Mouse (Mus musculus): ENCODE results near the gene H2-Oa.

The H2-Oa gene

DNA sequence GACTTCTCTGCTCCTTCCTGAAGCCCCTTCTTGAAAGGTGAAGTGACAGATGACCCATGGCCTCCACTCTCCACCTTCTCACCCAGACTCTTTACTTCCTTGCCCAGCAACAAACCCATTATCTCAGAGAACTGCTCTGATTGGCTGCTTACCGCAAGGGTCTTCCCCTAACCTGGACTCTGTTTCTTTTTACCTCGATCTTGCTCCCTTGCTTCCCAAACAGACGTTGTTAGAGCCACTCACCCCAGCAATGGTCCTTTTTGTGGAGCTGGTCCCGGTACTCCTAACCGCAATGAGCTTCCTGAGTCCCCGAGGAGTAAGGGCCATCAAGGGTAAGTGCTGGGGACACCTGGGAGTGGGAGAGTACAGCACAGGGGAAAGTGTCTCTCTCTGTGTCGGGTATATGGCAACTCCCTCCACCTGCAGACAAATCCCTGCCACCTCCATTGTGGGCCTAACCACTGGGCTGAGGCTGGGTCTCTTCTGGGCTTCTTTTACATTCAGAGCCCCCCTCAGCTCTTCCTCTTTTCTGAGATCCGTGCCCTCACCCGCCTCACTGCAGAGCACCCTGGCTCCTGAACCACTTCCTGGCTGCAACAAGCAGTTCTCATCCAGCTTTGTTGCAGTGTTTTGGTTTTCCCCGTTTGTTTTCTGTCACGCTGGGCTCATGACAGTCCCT, at the start of gene H2-Oa:
TSS of gene H2-Oa (plus strand) at position 144 of the 679 bp plus-strand sequence.
- CTCF ChIA-PET: interaction anchor here in 3 of 4 experiments (0.5 to 4.5 kb wide), 9 partner anchors 9 to 348 kb away, joined by 3 to 37 read pairs (median 4); no protein-coding TSS in a partner anchor
- POLR2A ChIA-PET: interaction anchor here (0.9 to 21.1 kb wide), 13 partner anchors 11 to 332 kb away, joined by 3 to 604 read pairs (median 6); partner anchors contain the start of genes H2-DMa (in 3 of the 4), H2-Ke6 (in 1 of the 4), Psmb9 (in 1 of the 4) and Rab11b (in 1 of the 4)

- ChIA-PET POLR2A (interaction anchor here in 1 of 4 experiments (1.5 kb wide), 1 partner anchor 12 kb away, joined by 4 read pairs; no protein-coding TSS in a partner anchor), CTCF (interaction anchor here in 1 of 4 experiments (1.5 kb wide), 1 partner anchor 14 kb away, joined by 3 read pairs; the partner anchor contains the start of genes Rxrb and Slc39a7)
Measured at GRCm38 (mm10) chr17:34045941-34046340, 46.2 kb upstream of the H2-Oa start.

GRCm38 (mm10) chr17:34047404-34048050, 44.6 kb upstream of the H2-Oa start:
- CTCF ChIA-PET: no interaction called here
- POLR2A ChIA-PET: no interaction called here

DNA sequence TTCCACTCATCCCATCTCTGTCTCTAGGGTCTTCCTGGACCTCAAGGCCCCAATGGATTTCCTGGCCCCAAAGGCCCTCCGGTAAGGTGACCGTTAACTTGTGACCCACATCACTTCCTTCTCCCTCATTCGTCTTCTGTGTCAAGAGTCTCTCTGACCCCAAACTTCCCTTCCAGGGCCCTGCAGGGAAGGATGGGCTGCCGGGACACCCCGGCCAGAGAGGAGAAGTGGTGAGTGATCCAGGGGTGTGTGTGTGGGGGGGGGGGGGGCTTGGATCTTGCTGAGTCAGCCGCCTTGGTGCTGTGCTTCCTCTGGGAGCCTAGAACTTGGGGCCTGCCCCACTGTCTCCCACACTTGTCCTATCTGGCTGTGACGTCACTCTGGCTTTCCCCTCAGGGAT, 34.9 kb upstream of the H2-Oa start:
- ChIA-PET CTCF (interaction anchor here in 3 of 4 experiments (0.6 to 1.7 kb wide), 3 partner anchors 18 to 600 kb away, joined by 3 to 6 read pairs (median 3); no protein-coding TSS in a partner anchor), POLR2A (interaction anchor here in 2 of 4 experiments (1.0 to 2.3 kb wide), 5 partner anchors 9 to 102 kb away, joined by 3 to 7 read pairs (median 3); partner anchors contain the start of genes Rps18 (in 1 of the 2), Rxrb (in 1 of the 2), Slc39a7 (in 1 of the 2) and Vps52 (in 1 of the 2))

DNA sequence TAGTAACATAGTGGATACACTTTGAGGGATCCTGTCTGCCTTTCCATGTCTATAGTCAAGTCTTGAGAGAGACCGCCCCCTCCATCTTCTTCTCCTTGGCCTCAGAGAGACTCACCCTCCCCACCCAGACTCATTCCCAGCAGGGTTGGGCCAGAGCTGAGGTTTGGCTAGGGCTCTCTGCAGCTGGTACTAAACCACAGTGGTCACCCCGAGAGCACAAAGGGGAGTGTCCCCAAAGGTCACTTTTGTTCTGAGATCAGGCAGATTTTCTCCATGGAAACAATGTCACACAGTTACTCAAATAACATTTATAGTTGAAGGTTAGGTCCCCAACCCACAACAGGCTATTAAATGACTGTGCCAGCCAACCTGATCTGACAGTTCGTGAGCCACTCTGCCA, 23.3 kb upstream of the H2-Oa start:
- CTCF ChIA-PET: interaction anchor here in 1 of 4 experiments (1.5 kb wide), 1 partner anchor 66 kb away, joined by 6 read pairs; no protein-coding TSS in a partner anchor
- POLR2A ChIA-PET: no interaction called here

DNA sequence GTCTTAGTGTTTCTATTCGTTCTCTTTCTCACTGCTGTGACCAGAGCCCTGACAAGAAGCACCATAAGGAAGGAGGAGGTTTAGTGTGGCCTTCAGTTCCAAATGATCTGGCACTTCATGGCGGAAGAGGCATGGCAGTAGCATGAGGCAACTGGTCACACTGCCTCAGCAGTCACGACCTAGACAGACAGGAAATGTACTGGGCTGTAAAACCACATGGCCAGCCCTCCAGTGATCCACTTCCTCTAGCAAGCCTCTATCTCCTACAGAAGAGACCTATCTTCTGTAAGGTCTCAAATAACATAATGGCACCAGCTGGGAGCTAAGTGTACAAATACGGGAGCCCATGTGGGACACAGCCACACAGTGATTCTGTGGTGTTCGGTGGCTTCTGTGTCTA, 20.0 kb upstream of the H2-Oa start:
- POLR2A ChIA-PET: interaction anchor here in 3 of 4 experiments (0.8 to 2.3 kb wide), 5 partner anchors 15 to 48 kb away, joined by 3 to 11 read pairs (median 3); partner anchors contain the start of genes H2-DMa (in 3 of the 3) and H2-Oa (in 1 of the 3)
- CTCF ChIA-PET: interaction anchor here in 3 of 4 experiments (0.5 to 1.2 kb wide), 3 partner anchors 10 to 33 kb away, joined by 3 read pairs; partner anchors contain the start of gene Col11a2 (in 1 of the 3)

DNA sequence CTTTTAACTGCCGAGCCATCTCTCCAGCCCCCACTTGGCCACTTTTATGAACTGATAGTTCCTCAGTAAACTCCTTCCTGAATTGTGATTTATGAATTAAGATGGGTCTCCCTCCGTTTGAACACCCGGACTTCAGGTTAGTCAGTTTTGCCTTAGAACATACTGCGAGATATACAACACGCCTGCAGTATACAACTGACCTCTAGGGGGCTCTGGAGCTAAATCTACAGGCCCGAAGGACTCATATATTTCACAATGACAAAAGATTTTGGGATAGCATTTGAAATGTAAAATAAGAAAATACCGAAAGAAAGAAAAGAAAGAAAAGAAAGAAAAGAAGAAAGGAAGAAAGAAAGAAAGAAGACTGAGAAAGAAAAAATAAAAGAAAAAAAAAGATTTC, 16.9 kb upstream of the H2-Oa start:
- ChIA-PET POLR2A (interaction anchor here (0.5 to 1.9 kb wide), 15 partner anchors 9 to 131 kb away, joined by 3 to 7 read pairs (median 4); partner anchors contain the start of genes H2-DMa (in 1 of the 4), H2-DMb2 (in 1 of the 4), Rxrb (in 1 of the 4) and Slc39a7 (in 1 of the 4)), CTCF (interaction anchor here (0.5 to 5.3 kb wide), 48 partner anchors 9 to 1297 kb away, joined by 3 to 58 read pairs (median 4); partner anchors contain the start of genes H2-Oa (in 1 of the 4), Rxrb (in 1 of the 4) and Slc39a7 (in 1 of the 4))

DNA sequence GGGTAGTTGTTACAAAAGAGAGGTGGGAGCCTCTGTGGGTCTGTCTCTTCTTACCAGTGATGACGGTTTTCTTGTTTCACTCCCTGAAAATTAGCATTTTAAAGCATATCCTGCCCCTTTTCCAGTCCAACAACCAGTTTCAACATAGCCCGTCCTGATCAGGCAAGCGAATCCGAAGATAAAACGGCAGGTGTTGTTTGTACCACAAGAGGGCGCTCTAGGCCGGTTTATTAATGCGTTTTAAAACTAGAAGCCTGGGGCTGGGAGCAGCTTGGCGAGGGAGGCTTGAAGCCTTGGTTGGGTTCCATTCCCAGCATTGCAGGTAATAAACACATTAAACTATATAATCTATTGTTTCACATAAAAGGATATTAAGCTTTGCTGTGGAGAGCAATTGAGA, 14.6 kb upstream of the H2-Oa start:
- CTCF ChIA-PET: interaction anchor here (0.6 to 5.3 kb wide), 49 partner anchors 8 to 476 kb away, joined by 3 to 58 read pairs (median 4); partner anchors contain the start of genes Tap1 (in 2 of the 4), H2-Oa (in 1 of the 4) and Psmb9 (in 1 of the 4)
- POLR2A ChIA-PET: interaction anchor here (0.6 to 21.1 kb wide), 24 partner anchors 10 to 526 kb away, joined by 3 to 604 read pairs (median 4); partner anchors contain the start of genes H2-DMa (in 4 of the 4), Rps18 (in 2 of the 4), Vps52 (in 2 of the 4) and H2-Oa (in 1 of the 4)

DNA sequence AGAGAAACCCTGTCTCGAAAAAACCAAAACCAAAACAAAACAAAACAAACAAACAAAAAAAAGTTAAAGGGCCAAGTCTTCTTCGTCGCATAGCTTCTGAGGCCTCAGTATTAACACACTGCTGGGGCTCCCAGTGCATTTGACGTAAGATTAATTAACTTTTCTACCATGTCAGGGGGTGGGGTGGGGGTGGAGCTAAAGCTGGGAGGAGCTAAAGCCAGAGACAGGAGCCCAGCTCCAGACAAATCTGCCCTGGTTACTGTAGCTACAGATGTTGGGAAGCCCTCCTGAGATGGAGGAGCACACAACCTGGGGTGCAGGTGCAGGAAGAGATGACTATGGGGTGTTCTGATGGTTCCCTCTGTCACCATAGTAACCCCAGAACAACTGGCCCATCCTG, 14.0 kb upstream of the H2-Oa start:
- CTCF ChIA-PET: interaction anchor here (0.6 to 5.3 kb wide), 50 partner anchors 8 to 1904 kb away, joined by 3 to 58 read pairs (median 4); partner anchors contain the start of genes Tap1 (in 2 of the 4), H2-Oa (in 1 of the 4) and Psmb9 (in 1 of the 4)
- POLR2A ChIA-PET: interaction anchor here (0.6 to 21.1 kb wide), 26 partner anchors 10 to 331 kb away, joined by 3 to 604 read pairs (median 4); partner anchors contain the start of genes H2-DMa (in 4 of the 4), Rps18 (in 2 of the 4), Rxrb (in 2 of the 4) and Slc39a7 (in 2 of the 4)

DNA sequence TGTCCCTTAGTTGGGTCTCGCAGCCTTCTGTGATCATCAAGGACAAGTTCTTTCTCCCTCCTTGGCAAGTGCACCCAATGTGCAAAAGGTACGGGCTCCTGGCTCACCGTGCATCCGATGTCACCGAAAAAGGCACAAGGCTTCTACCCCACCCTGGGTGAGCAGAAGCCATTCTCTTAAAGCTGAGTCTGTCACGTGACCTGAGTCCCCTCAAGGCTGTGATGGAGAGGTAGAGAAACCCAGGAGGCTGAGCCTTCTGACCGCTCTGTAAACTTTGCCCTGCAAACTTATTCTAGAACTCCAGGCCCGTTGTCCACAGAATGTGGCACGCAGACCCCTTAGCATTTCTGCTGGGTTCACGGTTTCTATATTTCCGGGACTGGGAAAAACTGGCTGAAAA, 13.1 kb upstream of the H2-Oa start:
- ChIA-PET POLR2A (interaction anchor here in 3 of 4 experiments (0.6 to 21.1 kb wide), 20 partner anchors 9 to 157 kb away, joined by 3 to 604 read pairs (median 5); partner anchors contain the start of genes H2-DMa (in 3 of the 3), Rps18 (in 2 of the 3), Vps52 (in 2 of the 3) and Col11a2 (in 1 of the 3)), CTCF (interaction anchor here (0.7 to 5.3 kb wide), 15 partner anchors 17 to 332 kb away, joined by 3 to 58 read pairs (median 5); no protein-coding TSS in a partner anchor)

GRCm38 (mm10) chr17:34079621-34080020, 12.5 kb upstream of the H2-Oa start:
- ChIA-PET POLR2A (interaction anchor here (0.5 to 21.1 kb wide), 21 partner anchors 8 to 870 kb away, joined by 3 to 604 read pairs (median 5); partner anchors contain the start of genes H2-DMa (in 3 of the 4), Col11a2 (in 1 of the 4), H2-Oa (in 1 of the 4) and Rps18 (in 1 of the 4)), CTCF (interaction anchor here (0.7 to 5.3 kb wide), 14 partner anchors 16 to 565 kb away, joined by 3 to 58 read pairs (median 4); partner anchors contain the start of gene Fkbpl (in 1 of the 4))

- ChIA-PET CTCF (interaction anchor here in 3 of 4 experiments (0.6 to 2.1 kb wide), 6 partner anchors 10 to 52 kb away, joined by 3 to 7 read pairs (median 4); no protein-coding TSS in a partner anchor), POLR2A (interaction anchor here in 3 of 4 experiments (0.6 to 21.1 kb wide), 9 partner anchors 11 to 533 kb away, joined by 3 to 604 read pairs (median 5); partner anchors contain the start of genes H2-DMa (in 2 of the 3), Rxrb (in 1 of the 3) and Slc39a7 (in 1 of the 3))
Measured at GRCm38 (mm10) chr17:34083104-34083503, 9.0 kb upstream of the H2-Oa start.

DNA sequence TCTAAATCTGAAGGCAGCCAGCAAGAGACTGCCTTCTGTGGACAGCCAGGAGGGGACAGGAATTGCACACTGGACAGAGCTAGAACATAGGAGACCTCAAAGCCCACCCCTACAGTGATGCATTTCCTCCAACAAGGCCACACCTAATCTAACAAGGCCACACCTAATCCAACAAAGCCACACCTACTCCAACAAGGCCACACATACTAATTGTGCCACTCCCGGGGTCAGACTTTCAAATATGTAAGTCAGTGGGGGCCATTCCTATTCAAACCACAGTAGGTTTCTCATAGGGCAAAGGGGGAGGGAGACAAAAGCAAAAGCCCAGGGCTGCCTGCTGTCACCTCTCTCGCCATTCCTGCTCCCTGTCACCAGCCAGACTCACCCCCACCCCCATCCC, 4.8 kb upstream of the H2-Oa start:
- CTCF ChIA-PET: interaction anchor here in 3 of 4 experiments (0.5 to 1.5 kb wide), 6 partner anchors 14 to 637 kb away, joined by 3 to 4 read pairs (median 3); no protein-coding TSS in a partner anchor
- POLR2A ChIA-PET: interaction anchor here in 2 of 4 experiments (0.9 to 21.1 kb wide), 6 partner anchors 9 to 48 kb away, joined by 3 to 604 read pairs (median 7); partner anchors contain the start of gene H2-DMa (in 2 of the 2)

DNA sequence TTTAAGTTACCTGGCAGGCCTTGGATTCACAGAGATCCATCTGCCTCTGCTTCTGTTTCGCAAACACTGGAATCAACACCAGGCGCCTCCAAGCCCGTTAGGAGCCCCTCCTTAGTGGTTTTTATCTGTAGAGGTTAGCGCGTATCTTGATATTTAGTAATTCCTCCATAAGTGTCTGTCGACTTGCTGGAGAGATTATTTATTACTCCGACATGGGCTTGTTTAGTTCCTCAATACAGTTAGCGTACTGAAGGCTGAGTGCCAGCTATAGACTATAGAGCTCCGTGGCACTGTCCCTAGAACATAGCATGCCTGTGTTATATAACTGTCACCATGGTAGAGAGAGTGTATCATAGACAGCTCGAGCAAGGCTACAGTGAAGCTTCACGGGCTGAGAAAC, 4.0 kb upstream of the H2-Oa start:
- CTCF ChIA-PET: interaction anchor here (0.5 to 1.5 kb wide), 11 partner anchors 11 to 841 kb away, joined by 3 to 9 read pairs (median 4); no protein-coding TSS in a partner anchor
- POLR2A ChIA-PET: interaction anchor here (0.6 to 21.1 kb wide), 14 partner anchors 8 to 1033 kb away, joined by 3 to 604 read pairs (median 3); partner anchors contain the start of genes H2-DMa (in 2 of the 4), Col11a2 (in 1 of the 4) and Gpank1 (in 1 of the 4)

GRCm38 (mm10) chr17:34090923-34091322, 1.2 kb upstream of the H2-Oa start:
- ChIA-PET POLR2A (interaction anchor here in 2 of 4 experiments (8.4 to 21.1 kb wide), 2 partner anchors 21 to 25 kb away, joined by 199 to 604 read pairs; partner anchors contain the start of gene H2-DMa (in 2 of the 2)), CTCF (interaction anchor here in 2 of 4 experiments (0.9 to 2.0 kb wide), 5 partner anchors 11 to 48 kb away, joined by 3 to 9 read pairs (median 4); no protein-coding TSS in a partner anchor)

- ChIA-PET POLR2A (interaction anchor here (0.5 to 21.1 kb wide), 37 partner anchors 8 to 333 kb away, joined by 3 to 604 read pairs (median 4); partner anchors contain the start of genes H2-DMa (in 4 of the 4), Psmb9 (in 2 of the 4), Rps18 (in 2 of the 4) and Tap1 (in 2 of the 4)), CTCF (interaction anchor here (0.5 to 4.5 kb wide), 21 partner anchors 8 to 464 kb away, joined by 3 to 37 read pairs (median 4); no protein-coding TSS in a partner anchor)
Measured at GRCm38 (mm10) chr17:34093199-34093874, 1.2 kb downstream of the H2-Oa start.

Measured in embryonic stem cell, embryonic (primary cell).